Mouse (Mus musculus) CH12F3 (cell line): ENCODE measurements around the gene Mrvi1.

ENCODE experiments used
- in situ Hi-C: fragments of 300-500 bp; cut with MboI; formaldehyde crosslinking; loops from 2 replicates; pipeline ENCODE4 v1.14.3; 2020; ENCODE audit warnings: low sequenced_read_pairs

Mrvi1 gene

DNA sequence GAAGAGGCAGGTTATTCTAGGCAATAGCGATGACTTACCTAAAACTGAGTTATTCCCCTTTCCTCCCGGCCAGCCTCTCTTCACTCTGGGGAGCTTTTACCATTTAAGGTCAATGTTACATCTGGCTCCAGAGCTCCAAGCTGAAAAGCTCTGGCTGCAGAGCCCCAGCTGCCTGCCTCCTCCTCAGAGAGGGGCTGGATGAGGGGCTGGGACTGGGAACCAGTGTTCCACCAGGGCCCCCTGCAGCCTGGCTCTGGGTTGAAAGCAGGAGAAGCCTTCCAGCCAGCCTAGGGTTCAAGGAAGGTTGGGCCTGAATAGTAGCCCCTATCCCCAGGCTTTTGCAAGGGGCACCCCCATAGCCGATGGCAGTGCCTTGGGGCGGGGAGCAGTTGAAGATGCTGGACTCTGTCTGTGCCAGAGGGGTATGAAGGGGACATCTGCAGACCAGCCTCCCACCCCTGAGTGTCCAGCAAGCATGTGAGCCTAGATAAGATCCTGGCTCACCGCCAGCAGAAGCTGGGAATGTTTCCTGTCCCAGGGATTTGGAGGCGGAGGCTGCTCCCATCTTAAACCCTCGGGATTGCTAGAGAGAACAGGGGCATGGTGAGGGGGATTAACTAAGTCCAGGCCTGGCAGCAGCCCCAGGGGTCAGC, at the start of gene Mrvi1:
TSS of gene Mrvi1 (minus strand) at position 409 of the 653 bp plus-strand sequence.
- in situ Hi-C loops, result no loop called here

DNA sequence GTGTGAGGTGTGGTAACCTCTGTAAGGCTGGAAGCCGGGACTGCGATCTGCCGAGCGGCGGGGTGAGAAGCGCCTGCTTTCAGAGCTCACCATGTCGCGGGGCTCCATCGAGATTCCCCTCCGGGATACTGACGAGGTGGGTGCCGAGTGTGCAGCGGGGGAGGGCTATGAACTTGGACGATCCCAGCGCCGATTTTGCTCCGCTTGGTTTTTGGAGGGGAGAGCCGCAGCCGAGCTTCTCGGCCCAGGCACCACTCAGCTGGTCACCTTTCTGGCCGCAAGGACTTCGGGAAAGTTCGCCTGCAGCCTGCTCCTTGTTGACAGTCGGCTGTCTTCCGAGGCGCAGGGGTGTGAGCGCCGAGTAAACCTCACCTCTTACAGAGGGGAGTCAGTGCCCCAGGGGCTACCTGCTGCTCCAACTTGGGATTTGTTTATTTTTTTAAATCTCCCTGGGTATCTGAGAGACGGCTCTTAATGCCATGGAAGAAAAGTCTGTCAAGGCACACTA, 46.8 kb upstream of the Mrvi1 start:
- in situ Hi-C loops, result no loop called here

DNA sequence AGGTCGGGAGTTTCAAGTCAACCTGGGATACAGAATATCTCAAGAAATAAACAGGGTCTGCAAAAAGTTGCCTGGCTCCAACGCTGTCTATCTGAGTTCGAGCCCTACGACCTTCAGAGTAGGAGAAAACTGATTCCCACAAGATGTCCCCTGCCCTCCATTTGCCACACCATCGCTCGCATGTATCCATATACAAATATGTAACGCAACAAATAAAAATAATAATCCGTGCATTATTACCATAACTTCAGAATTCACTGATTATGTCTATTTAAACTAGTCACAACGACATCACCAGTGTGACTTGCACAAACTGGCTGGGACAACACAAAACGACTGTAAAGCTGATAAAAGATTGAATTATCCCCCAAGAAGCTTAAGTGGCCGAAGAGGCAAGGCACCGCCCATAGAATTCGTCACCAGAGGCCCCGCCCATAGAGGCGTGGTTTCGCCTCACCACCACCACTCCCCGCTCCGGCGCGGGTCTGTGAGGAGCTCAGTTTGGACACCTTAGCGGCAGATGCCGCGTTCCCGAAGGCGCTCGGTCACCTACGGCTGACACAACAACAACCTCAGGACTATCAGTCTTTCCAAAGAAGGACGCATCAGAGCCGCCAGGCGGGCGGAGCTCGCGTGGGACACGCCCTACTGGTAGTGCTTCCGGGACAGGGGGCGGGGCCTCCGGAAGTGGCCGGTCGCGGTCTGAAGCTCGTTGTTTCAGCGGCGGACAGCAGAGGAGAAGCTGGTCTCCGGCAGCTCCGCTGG, 46.2 kb upstream of the Mrvi1 start, which contains the start of gene Ctr9:
TSS of gene Ctr9 (plus strand) at position 671 of the 765 bp plus-strand sequence.
- in situ Hi-C loops, result no loop called here

DNA sequence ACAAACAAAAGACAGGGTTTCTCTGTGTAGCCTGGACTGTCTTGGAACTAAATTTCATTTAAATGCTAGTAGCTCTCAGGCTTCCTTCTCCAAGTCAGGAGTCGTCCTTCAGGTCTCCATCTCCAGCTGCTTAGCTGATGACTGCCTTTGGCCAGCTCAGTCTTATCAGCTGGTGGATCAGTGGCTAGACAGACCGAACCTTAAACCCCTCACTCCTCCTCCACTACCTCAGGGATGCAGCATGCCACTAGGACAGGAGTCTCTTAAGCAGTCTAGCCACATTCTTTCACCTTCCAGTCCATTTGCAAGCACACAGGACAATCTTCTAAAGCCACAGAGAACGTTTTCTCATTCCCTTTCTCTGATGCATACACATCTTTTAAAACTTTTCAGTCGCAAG, 42.7 kb upstream of the Mrvi1 start:
- in situ Hi-C loops, result no loop called here

DNA sequence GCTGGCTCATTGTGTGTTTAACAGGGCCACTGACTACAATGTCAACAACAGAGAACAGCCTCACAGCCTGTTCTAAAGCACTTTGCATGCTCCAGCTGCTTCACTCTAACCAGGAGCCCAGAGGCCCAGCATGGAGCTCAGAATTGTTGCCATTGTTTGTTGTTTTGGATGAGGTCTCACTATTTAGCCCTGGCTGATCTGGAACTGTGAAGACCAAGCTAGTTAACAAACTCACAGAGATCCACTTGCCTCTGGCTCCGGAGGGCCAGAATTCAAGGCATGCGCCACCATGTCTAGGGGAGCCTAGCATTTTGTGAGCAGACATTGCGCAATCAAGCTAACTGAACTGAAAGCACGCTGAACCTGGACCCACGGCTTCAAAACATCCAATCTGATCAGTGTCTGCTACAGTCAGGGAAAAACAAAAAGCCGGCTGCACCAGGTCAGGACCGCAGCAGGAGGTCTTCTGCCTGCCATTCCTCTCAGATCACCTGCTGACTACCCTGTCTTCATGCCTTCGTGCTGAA, 41.9 kb upstream of the Mrvi1 start:
- in situ Hi-C loops, result no loop called here

DNA sequence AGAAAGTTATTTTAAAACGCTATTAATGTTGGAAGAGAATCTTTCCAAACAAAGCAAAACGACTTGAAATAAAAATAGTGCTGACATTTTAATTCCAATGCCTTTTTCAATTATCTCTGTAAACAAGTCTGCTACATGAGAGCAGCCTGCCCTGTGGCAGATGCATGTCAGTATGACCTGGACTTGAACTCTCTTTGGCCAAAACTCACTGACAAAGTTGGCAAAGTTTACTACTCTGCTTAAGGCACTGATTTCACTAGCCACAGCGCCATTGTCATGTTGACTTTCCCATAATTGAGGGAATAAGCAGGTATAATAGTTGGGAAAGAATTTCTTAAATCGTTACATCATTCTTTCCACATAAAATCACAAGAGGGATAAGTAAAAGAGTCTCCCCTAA, 38.6 kb upstream of the Mrvi1 start:
- in situ Hi-C loops, result no loop called here

DNA sequence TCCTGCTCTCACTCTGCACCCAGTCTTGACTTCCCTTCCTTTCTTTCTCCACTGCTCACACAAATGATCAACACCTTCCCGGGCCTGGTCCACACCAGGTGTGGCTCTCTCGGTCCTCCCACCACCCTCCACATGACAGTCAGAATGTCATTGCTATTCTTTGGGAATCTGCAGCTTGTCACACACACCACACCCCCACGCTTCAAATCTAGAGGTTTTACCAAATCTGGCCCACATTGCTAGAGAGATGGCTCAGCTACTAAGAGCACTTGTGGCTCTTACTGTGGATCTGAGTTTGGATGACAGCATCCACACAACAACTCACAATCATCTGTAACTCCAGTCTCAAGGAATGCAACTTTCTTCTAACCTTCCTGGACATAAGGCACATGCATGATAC, 34.7 kb upstream of the Mrvi1 start:
- in situ Hi-C loops, result no loop called here

DNA sequence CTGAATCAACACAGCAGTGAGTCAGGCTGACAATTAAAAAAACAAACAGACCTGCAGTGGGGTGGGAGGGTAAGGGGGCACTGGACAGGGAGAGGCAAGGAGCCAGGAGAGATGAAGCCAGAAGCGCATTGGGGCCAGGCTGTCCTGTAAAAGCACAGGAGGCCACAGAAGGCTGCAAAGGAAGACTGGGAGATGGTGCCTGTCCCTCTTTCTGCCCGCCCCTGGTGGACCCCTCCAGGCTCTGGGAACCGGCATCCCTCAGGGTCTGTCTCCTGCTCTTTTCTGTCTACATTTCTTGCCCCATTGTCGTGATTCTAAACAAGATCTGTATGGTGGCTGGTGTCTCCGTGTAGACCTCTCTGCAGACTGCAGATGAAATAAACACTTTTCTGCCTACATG, 33.5 kb upstream of the Mrvi1 start:
- in situ Hi-C loops, result no loop called here

DNA sequence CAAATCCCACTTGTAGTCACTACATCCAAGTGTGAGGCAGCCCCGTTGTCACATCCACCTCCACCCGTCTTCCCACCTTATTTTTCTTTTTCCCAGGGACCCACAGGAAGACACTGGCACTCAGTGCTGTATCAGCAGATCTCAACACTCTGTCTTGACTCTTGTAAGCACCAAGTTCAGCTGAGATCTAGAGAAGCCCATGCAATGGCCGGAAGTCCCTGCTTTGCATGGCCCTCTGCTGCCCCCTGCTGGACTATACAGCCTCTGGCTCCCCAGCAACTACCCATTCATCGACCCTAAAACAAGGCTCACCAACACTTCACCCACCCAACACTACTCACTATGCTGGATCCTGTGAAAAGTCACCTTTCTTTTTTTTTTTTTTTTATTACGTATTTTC, 32.6 kb upstream of the Mrvi1 start:
- in situ Hi-C loops, result no loop called here

DNA sequence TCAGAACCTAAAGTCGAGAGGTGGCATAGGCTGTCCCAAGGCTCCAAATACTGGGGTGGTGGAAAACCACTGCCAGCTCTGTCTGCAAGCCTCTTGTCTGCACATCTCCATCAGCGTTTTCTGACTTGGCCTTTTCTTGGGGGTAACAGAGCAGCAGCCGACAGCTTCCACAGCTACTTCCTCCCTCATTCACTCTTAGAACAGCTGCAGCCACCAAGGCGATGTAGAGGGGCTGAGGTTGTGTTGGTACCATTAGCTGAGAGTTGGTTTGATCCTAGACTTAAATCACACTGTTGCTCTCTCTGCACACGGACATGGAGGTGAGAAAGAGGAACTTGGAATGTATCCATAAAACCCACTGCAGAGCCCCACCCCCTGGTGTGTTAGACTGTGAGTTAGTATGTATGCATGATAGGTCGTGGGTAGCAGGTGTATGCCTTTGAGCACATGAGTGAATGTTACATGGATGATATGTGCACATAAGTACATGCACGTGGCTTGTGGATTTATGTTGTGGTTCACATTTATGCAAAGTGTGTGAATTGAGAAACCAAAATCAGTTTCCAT, 31.9 kb upstream of the Mrvi1 start:
- in situ Hi-C loops, result no loop called here

DNA sequence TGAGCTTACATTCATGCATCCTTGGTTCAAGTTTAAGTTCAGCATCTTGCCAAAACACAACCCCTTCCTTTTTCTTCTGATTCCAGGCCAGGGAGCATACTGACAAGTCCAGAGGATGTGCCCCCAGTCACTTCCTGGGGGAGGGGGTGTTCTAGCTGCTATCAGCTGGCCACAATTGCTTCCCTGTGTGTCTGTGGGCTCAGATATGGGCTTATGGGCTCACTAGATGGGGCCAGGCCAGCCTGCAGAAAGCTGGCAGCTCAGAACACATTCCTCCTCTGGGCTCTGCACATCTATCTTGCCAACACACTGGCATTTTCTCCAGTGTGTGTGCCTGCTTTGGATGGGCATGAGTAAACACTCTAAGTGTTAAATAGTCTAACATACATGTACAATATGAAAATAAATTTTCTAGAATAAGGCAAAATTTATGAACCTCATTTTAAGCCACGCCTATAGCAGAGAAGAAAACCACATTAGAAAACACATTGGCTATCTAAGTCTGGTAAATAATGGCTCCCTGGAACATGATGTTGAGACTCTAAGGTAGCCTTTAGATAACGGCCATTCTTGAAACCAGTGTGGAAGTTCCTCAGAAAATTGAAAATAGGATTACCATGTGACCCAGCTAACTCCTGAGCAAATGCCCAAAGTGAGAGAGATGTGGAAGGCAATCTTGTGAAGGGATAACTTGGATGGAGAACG, 22.0 kb upstream of the Mrvi1 start:
- in situ Hi-C loops, result no loop called here

DNA sequence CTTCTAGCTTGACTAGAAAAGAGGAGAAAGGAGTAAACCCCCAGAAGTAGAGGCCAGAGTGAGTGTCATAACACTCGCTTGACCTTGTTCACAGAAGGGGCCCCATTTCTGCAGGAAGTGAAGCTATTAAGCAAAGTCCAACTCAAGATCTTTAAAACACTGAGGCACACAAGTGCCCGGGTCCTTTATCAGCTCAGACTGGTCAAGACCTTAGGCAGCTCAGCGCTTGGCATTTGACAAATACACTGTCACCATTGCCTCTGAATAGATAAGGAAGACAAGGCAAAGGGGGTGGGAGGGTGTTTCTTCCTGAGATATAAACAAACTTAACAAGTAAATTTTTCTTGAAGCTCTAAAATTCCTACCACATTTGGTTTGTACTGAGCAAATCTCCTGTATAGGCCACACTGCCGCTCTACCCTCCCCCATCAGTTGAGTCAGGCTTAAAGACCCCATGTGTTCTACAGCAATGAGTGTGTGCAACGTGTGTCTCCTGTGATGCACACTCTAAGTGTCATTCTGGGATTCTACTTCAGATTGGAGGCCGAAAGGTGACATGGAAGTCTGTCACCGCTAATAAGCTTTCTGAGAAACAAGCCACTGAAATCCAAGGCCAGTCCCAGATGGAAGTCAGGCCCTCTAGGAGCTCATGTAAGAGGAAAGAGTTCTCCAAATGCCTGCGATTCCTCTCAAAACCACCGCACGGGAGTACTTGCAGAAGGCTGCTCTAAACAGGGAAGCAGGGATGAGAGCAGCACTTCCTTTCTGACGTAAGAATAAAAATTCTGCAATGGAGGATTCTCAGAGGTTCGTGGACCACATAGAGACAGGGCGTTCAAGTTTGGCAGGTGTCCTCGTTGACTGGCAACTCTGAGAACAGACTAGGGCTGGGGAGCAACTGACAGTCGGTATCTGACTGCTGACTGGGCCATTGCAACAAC, 16.9 kb upstream of the Mrvi1 start:
- in situ Hi-C loops, result no loop called here

DNA sequence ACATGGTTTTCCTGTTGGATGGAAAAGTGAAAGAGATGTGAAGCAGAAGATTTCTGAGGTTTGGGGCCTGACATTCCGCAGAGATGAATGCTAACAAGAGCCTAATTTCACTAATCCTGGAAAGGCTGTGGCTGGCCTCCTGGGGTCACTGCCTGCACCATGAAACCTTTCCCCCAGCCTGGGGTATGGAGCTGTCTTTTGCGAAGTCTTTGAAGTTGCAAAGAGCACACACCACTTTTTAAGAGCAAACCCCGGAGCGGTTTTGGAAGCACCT, 8.9 kb upstream of the Mrvi1 start:
- in situ Hi-C loops, result no loop called here

DNA sequence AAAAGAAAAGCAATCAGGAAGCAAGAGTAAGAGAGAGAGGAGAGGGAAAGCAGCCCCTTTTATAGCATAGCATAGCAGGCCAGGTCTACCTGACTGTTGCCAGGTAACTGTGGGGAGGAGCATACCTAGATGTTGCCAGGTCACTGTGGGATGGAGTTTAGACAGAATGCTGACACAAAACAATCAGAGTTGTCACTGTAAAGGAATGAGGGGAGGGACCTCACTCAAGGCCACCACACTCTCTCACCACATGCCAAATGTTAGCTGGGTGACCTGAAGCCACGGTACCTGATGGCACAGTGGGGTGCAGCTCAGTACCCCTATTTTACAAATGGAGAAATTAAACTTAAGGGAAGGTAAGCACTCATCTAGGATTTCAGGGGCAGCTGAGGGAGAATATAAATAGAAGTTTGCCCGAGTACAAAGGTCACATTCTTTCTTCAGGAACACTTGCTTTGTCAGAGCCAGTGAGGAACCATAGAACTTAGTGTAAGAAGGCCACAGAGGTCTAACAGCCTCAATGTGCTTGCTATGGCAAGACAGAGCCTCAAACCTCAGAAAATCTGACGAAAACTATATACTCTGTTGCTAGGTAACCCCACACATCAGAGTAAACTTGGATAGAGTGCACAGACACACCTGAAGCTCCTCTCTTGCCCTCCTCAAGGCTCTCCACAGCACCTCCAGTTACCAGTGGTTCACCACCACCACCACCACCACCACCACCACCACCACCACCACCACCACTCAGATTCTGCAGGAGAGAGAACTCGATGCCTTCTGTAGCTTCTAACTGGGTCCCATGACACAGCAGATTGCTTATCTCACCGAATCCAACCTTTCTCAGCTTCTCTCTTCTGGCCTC, 8.3 kb upstream of the Mrvi1 start:
- in situ Hi-C loops, result no loop called here

DNA sequence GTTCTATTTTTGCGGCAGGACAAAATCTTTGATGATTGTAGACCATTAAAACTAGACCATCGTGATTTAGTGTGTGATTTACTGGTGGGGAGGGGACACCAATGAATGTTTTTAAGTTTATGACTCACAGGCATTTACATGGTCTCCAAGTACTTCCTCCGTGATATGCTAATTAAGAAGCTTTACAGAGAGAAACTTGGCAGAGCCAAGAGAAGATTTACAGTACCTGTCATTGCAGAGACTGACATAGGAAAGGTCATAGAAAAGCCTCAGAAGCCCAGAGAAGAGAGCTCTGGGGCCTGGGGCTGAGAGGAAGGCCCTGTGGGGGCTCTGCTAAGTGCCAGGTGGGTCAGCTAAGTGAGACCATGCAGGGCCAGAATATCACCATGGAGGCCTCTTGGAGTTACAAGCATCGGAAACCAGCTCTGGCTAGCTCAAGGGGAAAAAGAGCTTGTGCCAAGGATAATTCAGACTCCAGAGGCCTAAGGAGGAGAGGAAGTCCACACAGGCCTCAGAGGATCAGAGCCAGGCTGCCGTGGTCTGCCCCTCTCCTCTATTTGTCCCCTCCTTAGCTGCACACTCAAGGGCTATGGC, 7.1 kb upstream of the Mrvi1 start:
- in situ Hi-C loops, result no loop called here

DNA sequence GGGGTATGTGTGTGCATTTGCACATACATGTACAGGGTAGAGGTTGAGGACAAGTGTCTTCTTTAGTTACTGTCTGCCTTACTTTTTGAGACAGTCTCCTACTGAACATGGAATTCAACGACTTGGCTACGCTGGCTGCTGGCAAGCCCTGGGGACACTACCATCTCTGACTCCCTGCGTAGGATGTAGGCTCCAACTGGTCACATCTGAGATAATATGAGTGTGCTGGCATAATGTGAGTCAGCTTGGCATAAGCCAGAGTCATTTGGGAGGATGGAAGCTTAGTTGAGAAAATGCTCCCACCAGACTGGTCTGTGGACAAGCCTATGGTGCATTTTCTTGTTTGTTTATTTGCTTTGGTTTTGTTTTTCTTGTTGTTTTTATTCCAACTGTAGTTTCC, 5.8 kb upstream of the Mrvi1 start:
- in situ Hi-C loops, result no loop called here

DNA sequence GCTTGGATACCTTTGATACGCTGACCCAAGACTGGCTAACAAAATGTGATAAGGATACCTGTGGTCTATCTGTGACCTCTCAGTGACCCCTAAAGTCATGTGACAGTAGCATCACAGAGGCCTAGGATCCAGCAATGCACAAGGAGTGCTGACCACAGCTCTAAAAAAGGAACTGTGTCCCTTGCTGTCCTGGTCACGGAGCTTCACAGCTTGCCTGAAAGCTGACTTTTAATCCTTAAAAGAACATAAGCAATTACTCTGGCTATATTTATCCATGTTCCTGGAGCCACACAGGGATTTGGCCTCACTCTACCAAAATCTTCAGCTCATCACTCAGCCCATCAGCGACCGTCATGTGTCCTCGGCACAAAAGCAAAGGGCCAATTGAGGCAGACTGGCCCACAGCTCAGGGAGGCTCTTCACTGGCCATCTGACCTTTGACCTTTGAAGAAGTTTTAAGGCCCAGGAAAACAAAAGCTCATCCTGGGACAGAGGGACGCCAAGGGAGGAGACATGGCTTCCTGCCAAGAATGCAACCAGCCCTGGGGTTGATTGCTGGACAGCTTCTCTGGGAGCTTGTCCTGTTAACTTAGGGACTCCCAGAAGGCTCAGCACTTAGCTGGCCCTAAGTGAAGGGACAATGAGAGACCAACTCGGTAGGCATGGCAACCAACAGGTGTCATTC, 3.5 kb upstream of the Mrvi1 start:
- in situ Hi-C loops, result no loop called here

DNA sequence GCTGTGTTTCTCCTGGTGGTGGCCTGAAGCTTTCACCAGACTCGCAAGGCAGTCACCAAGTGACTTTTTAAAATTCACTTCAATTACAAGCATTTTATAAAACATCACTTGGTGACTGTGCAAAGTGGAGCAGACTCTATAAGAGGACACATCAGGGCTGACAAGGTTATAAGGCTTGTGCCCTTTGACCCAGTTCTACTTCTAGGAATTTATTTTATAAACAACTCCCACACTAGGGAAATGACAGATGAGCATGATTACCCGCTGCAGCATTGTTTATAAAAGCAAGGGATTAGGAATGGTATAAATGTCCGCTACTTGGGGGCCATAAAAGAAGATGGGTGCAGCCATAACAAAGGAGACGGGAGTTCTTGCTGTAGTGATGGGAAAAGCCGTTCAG, 1.4 kb upstream of the Mrvi1 start:
- in situ Hi-C loops, result no loop called here
